Mouse (Mus musculus) stomach, postnatal 0 days (tissue): Measurements from ENCODE around the gene Dpp4.

ENCODE experiments used
- CTCF ChIP-seq: IDR thresholded peaks from 2 replicates; pipeline ENCODE4 v1.5.1; 2016; ENCODE audit warnings: antibody characterized with exemption, low read depth, mild to moderate bottlenecking, moderate library complexity
- EP300 ChIP-seq: optimal IDR thresholded peaks from 2 replicates; pipeline ENCODE3; 2016; ENCODE audit warnings: antibody characterized with exemption

GRCm38 (mm10) chr2:62399832-62400231 is 12.2 kb downstream of the Dpp4 start:
- no peak for TF ChIP-seq CTCF
- no peak for TF ChIP-seq EP300
